14 mouse cellular contexts compared by ENCODE assay signal in the genomic region with DNA sequence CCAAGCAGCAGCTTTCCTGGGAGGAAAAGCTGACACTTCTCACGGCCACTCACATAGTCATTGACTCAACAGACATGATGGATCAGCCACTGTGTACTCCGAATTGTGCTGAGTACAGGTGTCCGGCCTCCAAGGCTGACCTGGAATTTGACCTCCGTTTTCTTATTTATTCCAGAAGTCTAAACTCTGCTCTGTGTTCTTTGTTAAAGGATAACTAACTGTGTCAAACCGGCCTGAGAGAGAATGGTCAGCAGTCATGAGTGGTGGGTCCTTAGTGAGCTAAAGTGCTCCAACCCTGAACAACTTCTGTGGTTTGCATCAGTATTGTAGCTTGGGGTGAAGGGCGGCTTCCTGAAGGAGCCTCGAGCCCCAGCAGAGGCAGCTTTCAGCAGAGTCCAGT.
"Had no signal": no experiment of that assay in that cellular context is flagged by ENCODE, and none has a peak within 500 bp of the region (broad histone marks: within the 10 kb centered on the region; RNA-seq: fewer than 3 reads in every experiment).

No protein-coding gene starts in this region.

- ATAC-seq: intestine, embryonic 15.5 days; liver, postnatal 0 days; midbrain, embryonic 13.5 days had no signal

- H3K9ac ChIP-seq: hindbrain, embryonic 13.5 days; intestine, embryonic 15.5 days; limb, embryonic 12.5 days; liver, embryonic 13.5 days; liver, postnatal 0 days; lung, embryonic 15.5 days; midbrain, embryonic 13.5 days had no signal

- H3K4me2 ChIP-seq: hindbrain, embryonic 13.5 days; intestine, embryonic 15.5 days; limb, embryonic 12.5 days; liver, embryonic 13.5 days; lung, embryonic 15.5 days; midbrain, embryonic 13.5 days had no signal

- H3K27ac ChIP-seq: hindbrain, embryonic 13.5 days; intestine, embryonic 15.5 days; layer of hippocampus, adult 2 months; limb, embryonic 12.5 days; liver, embryonic 13.5 days; lung, embryonic 15.5 days; midbrain, embryonic 13.5 days; stomach, postnatal 0 days had no signal

- DNase-seq: liver; liver, embryonic 13.5 days; liver, postnatal 0 days; lung, postnatal 14 days; right cerebral cortex, adult 18-20 months; right cerebral cortex, postnatal 25 days; thymus, postnatal 14 days had no signal

- H3K4me3 ChIP-seq: hindbrain, embryonic 13.5 days; intestine, embryonic 15.5 days; layer of hippocampus, adult 2 months; limb, embryonic 12.5 days; liver, embryonic 13.5 days; lung, embryonic 15.5 days; midbrain, embryonic 13.5 days had no signal

- H3K27me3 ChIP-seq: hindbrain, embryonic 13.5 days; intestine, embryonic 15.5 days; limb, embryonic 12.5 days; liver, embryonic 13.5 days; lung, embryonic 15.5 days; midbrain, embryonic 13.5 days had no signal

- H3K4me1 ChIP-seq: hindbrain, embryonic 13.5 days; intestine, embryonic 15.5 days; limb, embryonic 12.5 days; liver, embryonic 13.5 days; lung, embryonic 15.5 days; midbrain, embryonic 13.5 days had no signal

- H3K36me3 ChIP-seq: hindbrain, embryonic 13.5 days; intestine, embryonic 15.5 days; limb, embryonic 12.5 days; liver, embryonic 13.5 days; lung, embryonic 15.5 days; midbrain, embryonic 13.5 days had no signal

- H3K9me3 ChIP-seq: hindbrain, embryonic 13.5 days; intestine, embryonic 15.5 days; liver, embryonic 13.5 days; lung, embryonic 15.5 days; midbrain, embryonic 13.5 days had no signal
